Mouse (Mus musculus) fat pad, adult 2 months (tissue): Measurements from ENCODE around the gene Phf14.
"Not testable (repeated sequence)": the region's sequence is repeated elsewhere in the genome, so short reads cannot be mapped to it uniquely, and the experiment has no call there.

Source experiments
- DNase-seq: peaks from one replicate; pipeline ENCODE4 v3.0.0-alpha.2; 2011; ENCODE audit warnings: low read depth, low spot score; ENCODE audit errors: extremely low read depth

The Phf14 gene

DNA sequence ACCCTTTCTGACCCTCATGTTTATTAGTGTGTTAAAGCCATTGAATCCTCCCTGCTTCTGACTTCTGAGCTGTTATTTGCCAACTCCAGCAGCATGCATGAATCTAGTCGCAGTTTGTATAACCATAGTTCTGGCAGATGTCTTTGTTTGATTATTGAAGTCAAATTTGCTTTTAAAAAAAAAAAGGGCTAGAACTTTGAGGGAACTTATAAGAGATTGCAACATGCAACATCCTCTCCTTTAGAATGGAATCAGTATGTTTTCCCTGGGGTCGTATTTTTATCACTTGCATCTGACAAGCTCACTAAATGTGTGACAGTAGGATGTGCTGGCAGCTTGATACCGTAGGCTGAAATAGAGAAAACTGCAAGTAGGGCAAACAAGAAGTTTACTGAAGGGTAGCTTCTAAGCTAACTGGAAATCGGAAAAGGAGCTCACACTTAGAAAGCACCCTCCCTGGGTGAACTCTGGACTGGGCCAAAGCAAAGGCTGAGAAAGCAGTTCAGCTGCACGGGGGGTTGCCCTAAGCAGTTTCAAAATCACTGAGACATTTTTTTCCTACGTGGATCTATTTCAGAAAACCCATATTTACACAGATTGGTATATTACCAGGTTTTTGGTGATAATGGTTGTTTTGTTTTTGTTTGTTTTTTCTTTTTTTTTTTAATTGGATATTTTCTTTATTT lies 175.1 kb downstream of the Phf14 start:
- no peak for DNase-seq

DNA sequence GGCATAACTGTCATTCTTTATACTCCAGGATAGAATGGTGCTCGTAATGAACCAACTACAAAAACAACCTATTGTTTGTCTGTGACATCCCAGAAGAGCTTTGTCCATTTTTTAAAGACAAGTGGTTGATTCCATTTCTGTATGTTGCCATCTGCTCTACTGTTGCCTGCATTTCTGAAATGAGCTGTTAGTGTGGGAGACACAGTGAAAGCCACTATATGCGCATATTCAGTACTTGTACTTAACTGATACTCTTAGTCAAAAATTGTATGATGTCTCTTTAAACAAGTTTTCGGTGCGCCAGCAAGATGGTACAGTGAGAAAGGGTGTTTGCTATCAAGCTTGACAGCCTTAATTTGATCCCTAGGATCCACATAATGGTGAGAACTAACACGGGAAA lies 177.1 kb downstream of the Phf14 start:
- DNase-seq: no peak

DNA sequence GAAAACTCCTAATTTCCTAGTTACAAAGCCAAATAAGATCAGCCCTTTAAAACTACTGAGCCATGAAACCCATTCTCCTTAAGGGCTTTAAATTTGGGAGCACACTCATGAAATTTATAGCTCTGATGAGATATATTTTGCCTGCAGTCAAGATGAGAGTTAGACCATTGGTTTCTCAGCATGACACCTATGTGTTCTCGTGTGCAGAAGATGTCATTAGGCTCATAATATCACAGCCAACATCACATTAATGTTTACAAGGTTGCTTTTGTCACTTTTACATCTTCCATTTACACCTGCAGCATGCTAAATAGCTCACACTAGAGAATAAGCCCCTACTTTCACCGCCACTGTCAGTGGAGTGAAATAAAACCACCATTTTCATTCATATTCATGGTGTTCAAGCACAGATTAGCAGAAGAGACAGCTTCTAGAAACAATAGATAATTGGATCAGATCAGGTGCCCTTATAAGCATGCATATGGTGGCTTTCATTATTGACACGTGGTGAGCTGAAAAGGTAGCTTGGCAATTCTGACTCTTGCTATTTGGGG lies 181.9 kb downstream of the Phf14 start:
- no peak for DNase-seq

DNA sequence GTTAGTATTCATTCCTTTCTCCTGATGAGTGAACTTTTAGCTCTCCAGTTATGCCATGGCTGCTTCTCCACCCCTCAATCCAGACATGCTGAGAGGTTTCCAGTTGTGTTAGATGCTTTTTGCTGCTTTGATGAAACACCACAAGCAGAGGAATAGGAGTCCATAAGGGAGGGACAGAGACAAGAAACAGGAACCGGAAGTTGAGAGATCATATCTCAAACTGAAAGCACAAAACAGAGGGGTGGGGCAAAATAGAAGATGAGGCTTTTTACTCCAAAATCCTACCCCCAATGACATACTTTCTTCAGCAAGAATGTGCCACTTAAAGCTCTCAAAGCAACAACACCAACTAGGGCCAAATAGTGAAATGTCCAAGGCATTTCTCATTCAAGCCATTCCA lies 188.1 kb downstream of the Phf14 start:
- no peak for DNase-seq

DNA sequence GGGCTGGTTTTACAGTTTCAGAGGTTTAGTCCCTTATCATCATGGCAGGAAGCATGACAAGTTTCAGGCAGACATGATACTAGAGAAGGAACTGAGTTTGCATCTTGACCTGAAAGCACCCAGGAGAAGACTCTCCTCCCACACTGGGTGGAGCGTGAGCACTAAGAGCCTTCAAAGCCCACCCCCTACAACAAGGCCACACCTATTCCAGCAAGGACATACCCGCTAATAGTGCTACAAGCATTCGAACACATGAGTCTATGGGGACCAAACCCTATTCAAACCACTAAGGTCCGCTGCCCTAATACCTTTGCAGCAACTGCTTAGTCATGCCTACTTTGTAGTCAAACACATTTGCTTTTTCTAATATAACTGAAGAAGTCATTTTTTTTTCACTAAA lies 189.5 kb downstream of the Phf14 start:
- no peak for DNase-seq

DNA sequence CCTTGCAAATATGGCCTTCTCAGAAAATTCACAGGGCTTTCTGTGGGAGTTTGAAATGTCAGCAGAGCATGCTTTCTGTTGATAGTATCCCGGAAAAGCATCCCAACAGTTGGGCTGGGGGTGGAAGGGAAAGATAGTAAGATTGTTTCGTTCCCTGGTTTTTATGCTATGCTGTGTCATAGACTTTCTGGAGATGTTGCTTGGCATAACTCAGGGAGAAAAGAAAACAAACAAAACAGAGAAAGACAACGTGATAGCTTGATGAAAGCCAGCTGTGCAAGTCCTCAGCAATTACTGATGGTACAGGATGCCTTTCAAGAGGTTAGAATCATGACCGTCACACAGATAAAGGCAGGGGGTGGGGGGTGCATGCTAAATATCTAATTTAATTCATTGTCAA lies 197.5 kb downstream of the Phf14 start:
- no peak for DNase-seq

DNA sequence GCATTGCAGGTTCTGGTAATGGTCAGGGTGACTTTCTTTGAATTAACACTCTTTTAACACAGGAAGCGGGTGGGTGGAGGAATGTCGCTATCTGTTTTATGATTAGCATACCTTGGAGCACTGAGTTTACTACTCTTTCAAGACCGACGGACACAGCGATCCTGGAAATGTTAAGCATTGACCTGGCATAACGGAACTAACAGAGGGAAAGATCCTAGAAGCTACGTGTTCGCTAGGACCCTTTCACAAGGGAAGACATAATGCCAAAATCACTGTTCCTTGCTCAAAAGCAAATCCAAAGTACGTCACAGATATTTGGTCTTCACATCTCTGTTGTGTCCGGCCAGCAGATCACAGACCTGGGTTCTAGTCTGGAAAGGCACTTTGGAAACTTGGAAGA lies 199.7 kb downstream of the Phf14 start:
- DNase-seq: no peak

DNA sequence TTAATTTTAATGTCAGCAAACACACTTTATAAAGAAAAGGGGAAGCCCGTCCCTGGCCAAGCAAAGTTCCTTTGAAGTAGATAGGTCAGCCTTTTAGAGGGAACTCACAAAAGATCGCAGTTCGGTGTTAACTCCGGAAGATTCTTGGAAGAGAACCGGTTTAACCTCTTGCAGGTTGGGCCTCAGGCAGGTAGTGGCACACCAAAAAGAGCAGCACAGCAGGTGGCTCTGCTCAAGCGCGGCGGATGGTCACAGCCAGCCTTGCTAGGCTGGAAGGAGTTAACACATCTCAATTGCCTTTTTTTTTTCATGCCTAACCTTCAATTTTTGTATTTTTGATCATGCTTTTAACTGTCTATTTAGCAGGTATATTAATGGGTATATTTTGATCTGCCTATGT lies 200.2 kb downstream of the Phf14 start:
- no peak for DNase-seq

DNA sequence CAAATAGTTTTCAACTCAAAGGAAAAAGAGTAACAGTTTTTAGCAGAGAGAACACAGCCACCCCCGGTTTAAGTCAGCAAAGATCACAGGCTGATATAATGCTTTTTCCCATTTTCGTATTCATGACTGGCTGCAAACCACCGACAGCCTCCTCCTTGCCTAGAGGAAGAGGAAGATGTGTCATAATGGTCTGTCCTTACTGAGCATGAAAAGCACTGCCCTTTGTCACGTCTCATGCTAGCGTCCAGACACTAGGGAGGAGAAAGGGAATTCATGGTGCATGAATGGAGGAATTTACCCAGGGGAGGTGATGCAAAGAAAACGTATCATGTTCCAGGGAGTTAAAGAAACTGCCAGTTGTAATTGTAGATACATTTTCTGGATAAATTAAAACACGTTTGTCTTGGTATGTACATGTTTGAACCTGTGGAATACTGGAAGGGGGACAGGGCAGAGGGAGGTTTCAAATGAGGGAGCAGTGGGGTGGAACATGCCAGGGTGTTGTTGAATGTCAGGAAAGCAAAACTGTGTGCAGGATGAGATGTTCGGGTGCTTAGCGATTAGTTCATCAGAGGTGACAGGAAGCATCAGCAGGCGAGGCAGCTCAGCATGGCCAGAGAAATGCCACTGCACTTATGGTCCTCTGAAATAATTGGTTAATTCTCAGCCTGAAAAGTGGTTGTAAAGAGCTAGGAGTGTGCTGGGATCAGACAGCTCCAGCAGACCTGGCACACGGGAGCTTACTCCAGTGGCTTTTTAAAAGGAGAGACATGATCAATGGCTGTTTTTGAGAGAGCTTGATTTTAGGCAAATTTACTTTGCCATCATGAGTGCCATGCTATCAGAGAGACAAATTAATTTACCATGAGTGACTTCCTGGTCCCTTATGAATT lies 209.6 kb downstream of the Phf14 start:
- no peak for DNase-seq

DNA sequence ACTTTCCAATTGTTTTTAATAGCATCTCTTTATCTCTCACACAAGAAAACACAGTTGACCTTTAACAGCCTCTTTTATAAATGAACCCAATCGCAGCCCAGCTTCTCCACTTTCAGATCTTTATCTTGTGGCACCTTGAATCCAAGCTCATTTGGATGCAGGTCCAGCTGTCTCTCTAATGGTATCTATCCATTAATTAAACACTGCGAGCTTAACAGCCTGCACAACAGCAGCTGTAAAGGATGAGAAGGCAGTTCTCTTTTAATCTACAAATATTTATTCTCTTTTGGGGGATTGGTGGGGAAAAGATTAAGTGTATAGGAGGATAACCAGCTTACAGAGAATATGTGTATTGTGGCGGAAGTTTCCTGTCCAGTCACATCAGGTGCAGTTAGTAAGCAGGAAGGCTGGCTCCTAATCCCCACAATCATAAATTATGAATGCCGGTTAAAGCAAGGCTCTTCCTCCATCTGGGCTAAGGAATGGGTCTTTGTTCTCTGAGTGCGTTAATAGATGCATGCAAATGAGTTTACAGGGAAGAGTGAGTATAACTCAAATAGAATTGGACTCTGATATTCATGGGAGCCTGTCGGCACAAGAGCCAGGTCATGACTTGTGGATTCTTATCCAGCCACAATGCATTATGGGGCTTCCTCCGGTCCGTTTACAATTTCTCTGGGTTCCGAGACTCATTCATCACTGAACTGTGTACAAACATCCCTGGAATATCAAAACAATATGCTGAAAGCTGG lies 210.4 kb downstream of the Phf14 start:
- DNase-seq: no peak

DNA sequence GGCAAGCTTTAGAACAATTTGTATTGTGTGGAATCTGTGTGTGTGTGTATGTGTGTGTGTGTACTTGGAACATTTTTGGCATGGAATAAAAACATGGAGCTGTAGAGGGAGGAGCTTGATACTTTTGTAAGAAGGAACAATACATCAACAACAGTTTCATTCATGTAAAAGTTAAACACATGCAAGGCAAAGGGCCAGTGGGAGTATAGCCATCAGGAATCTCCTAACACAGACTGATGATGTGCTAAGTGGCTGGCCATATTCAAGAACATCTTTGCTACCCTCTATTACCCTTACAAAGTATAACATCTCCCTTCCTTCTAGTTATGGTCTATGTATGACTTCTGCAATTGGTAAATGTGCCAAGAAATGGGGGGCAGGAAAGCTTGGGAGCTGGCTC lies 215.2 kb downstream of the Phf14 start:
- no peak for DNase-seq

DNA sequence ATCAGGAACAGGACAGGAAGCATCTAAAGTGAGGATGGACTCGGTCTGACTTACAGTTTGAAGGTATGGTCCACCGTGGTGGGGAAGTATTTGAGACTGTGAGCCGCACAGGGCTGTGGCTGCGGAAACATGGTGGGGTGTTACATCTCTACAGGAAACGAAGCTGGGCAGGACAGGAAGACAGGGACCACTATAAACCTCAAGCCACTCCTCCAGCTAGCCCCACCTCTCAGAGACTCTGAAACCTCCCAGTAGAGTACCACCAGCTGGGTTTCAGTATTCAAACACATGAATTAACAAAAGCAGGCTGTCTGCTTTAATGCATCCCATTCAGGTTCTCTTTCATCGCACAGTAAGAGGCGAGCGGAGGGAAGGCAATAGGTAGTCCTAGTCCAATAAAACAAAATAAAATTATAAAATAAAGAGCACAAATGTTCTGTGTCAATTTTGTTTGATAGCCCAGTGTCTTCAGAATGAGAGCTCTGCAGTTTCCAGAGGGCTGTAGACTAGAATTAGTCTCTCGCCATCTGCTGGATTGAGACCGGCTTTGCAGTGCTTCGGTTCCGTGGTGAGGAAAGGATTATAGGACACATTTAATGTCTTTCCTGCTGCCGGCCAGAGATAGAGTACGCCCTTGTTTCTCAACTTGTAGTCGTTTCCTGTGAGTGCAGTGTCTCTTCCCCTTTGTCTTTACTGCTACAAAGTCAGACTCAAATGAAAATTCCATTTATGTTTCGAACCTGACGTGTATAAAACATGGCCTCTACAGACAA lies 217.6 kb downstream of the Phf14 start:
- DNase-seq: no peak

DNA sequence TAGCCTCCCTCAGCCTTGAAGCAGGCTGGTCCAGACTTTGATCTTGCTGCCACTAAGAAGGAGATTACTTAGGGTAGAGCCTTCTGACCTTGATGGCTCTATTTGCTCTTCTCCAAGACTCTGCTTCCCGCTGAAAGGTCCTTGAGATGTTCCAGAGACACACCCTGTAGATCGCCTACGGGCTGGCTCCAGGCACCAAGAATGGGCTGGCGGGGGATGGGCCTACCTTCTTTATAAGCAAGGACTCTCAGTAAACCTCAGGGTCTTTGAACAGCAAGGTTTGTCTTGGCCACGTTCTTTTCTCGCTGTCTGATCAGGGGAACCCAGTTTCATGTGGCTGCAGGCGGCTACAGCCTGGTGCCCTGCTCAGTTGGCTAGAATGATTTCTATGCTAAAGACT lies 219.0 kb downstream of the Phf14 start:
- DNase-seq: not testable (repeated sequence)

DNA sequence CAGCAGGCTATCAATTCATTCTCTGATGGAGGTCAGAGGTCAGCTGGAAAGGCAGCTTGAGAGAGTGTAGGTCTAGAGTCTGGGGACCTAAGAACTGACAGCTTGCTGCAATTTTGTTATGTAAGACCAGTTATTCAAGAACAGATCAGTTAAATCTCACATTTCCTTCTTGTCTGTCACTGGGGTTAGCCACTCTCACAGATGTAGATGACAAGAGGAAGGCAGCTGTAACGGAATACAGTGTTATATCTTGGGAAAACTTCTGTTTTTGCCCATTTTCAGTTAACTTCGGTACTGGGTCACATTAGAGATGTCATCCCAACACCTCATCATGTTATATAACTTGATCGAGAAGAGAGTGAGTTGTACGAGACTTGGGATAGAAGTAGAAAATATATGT lies 219.7 kb downstream of the Phf14 start:
- no peak for DNase-seq
